In genomic region chr11:117888853-117889822, GRCm38 (mm10) we compare ENCODE assay signal across 9 mouse cellular contexts. TPM values are rescaled to one million over a fixed set of nuclear protein-coding genes. Genes with fewer than 3 reads are reported as not detected.
DNase-seq lines count a peak whose midpoint lies in the region; ATAC-seq lines count a peak whose summit lies in the region.
"Had no signal": no experiment of that assay in that cellular context is flagged by ENCODE, and none has a peak within 500 bp of the region (broad histone marks: within the 10 kb centered on the region; RNA-seq: fewer than 3 reads in every experiment).

No protein-coding gene starts in this region.

- intact Hi-C loops in heart, postnatal 14 days (cut with DNase I) = no loop called here

- DNase-seq in heart, postnatal 14 days = no peak
- peak; percentile 30 for DNase-seq in Muller cell, postnatal 12 days (ENCODE audit: inconsistent ontology term)
- DNase-seq in forelimb bud, embryonic 11.5 days (ENCODE audit: low read depth, low spot score) = peak; percentile 64
- DNase-seq in midbrain, embryonic 10.5 days (ENCODE audit: low spot score) = peak; percentile 60
- peak; percentile 63 for DNase-seq in yolk sac, embryonic 10.5 days (ENCODE audit: low spot score)
- DNase-seq in ovary, postnatal 14 days (ENCODE audit: low spot score) = no peak
- DNase-seq in cerebellum, adult 8-10 months = no peak

- peak overlapping the region; percentile 55 for H3K9ac ChIP-seq in heart, embryonic 12.5 days

- H3K4me2 ChIP-seq in heart, embryonic 12.5 days = peak overlapping the region; percentile 65

- H3K4me3 ChIP-seq in heart, embryonic 12.5 days = peak overlapping the region; percentile 35
- H3K4me3 ChIP-seq in midbrain, embryonic 10.5 days = peak overlapping the region; percentile 48

- no peaks in the 10 kb centered on the region for H3K36me3 ChIP-seq in heart, embryonic 12.5 days
- H3K36me3 ChIP-seq in midbrain, embryonic 10.5 days = no peaks in the 10 kb centered on the region

- H3K9me3 ChIP-seq in heart, embryonic 12.5 days (replicated peaks) = no peaks in the 10 kb centered on the region
- no peaks in the 10 kb centered on the region for H3K9me3 ChIP-seq in midbrain, embryonic 10.5 days (replicated peaks)

- H3K27me3 ChIP-seq in heart, embryonic 12.5 days (replicated peaks) = 0 out of 2 replicates have a peak, but pooled peaks cover 16% of the 10 kb centered on the region
- H3K27me3 ChIP-seq in midbrain, embryonic 10.5 days (ENCODE audit: low read depth, poor library complexity, severe bottlenecking) = peaks cover 83% of the 10 kb centered on the region

- ATAC-seq in heart, embryonic 12.5 days (ENCODE audit: insufficient number of reproducible peaks, low FRiP score) = no peak

- WGBS in heart, embryonic 12.5 days = 8% methylated on average over 30 of the region's 33 CpGs
- WGBS in midbrain, embryonic 10.5 days = 1% methylated on average over 33 of the region's 33 CpGs

- no peak overlapping the region for H3K27ac ChIP-seq in heart, embryonic 12.5 days (ENCODE audit: poor library complexity, severe bottlenecking)
- H3K27ac ChIP-seq in midbrain, embryonic 10.5 days (replicated peaks) = peak overlapping the region; percentile 80

- H3K4me1 ChIP-seq in heart, embryonic 12.5 days (replicated peaks) = peaks cover 44% of the 10 kb centered on the region
- H3K4me1 ChIP-seq in midbrain, embryonic 10.5 days = peaks cover 36% of the 10 kb centered on the region

RNA-seq across cellular contexts. Expression of gene Tha1, which starts 15.9 kb away (rescaled TPM):
- 3.7 and 4.9 TPM in 2 replicates for polyA plus RNA-seq in heart, embryonic 12.5 days (2016; fragmentation: Nextera tagmentation; extraction: Ambion mirVana)
- 1 to 10 TPM; 6.3 to 6.8 TPM for total RNA-seq in heart, postnatal 14 days (2021)
- 5.0 and 5.2 TPM in 2 replicates for polyA plus RNA-seq in midbrain, embryonic 10.5 days (2016; fragmentation: Nextera tagmentation; extraction: Ambion mirVana)

RNA-seq across cellular contexts. Expression of gene Tmem235, which starts 28.6 kb away (rescaled TPM):
- not detected in 2 replicates for polyA plus RNA-seq in heart, embryonic 12.5 days (2016; fragmentation: Nextera tagmentation; extraction: Ambion mirVana)
- not detected for total RNA-seq in heart, postnatal 14 days (2021)
- not detected in 2 replicates for polyA plus RNA-seq in midbrain, embryonic 10.5 days (2016; fragmentation: Nextera tagmentation; extraction: Ambion mirVana)
- polyA plus RNA-seq: gonadal fat pad, adult 2 months had no signal

RNA-seq across cellular contexts. Expression of gene Birc5, which starts 40.1 kb away (rescaled TPM):
- polyA plus RNA-seq in heart, embryonic 12.5 days (2016; fragmentation: Nextera tagmentation; extraction: Ambion mirVana) = 250 and 252 TPM in 2 replicates
- total RNA-seq in heart, postnatal 14 days (2021) = 1 to 10 TPM; 3.8 to 9.8 TPM
- 373 and 413 TPM in 2 replicates for polyA plus RNA-seq in midbrain, embryonic 10.5 days (2016; fragmentation: Nextera tagmentation; extraction: Ambion mirVana)

Comparison
In these comparisons a context has a peak if more than half of its experiments do, and no peak if none do; other contexts are left out.
1. DNase-seq: peak in Muller cell, postnatal 12 days (single experiment), forelimb bud, embryonic 11.5 days (single experiment), midbrain, embryonic 10.5 days (single experiment) and yolk sac, embryonic 10.5 days (single experiment); none in heart, postnatal 14 days (0 of 2), ovary, postnatal 14 days (single experiment) and cerebellum, adult 8-10 months (single experiment).